Mouse (Mus musculus) left cerebral cortex, postnatal 14 days (tissue): ENCODE measurements around the gene Shprh. TPM values are rescaled to one million over a fixed set of nuclear protein-coding genes. Genes with fewer than 3 reads are reported as not detected.
A peak's percentile ranks its signal among the peaks of the same experiment; 100 is the strongest.
"Not testable (repeated sequence)": the region's sequence is repeated elsewhere in the genome, so short reads cannot be mapped to it uniquely, and the experiment has no call there.

Experiments
- DNase-seq, 2 experiments: peaks; one replicate each; pipeline ENCODE4 v3.0.0; 2021 to 2022; ENCODE audit warnings: low spot score in 2 of 2, mixed read lengths in 1 of 2
- intact Hi-C: fragments of 180-260 bp; cut with DNase I; formaldehyde crosslinking; loops from one replicate; pipeline ENCODE4 v1.15.1; 2025
- long read RNA-seq, 2 experiments: library from polyadenylated mRNA; stranded (forward); transcript quantifications; one replicate each; pipeline ENCODE4 v2.0.0; 2021
- total RNA-seq, 2 experiments: library from RNA; stranded (reverse); gene quantifications; 2 replicates each; pipeline ENCODE4 v1.2.3; 2021

Gene Shprh
- total RNA-seq, result 10 to 100 TPM; 45.7 to 48.5 TPM
- long read RNA-seq, experiment 1, full-length matches to known transcripts, result 5 of 7 reads
- long read RNA-seq, experiment 1, partial matches to known transcripts, result 2 of 7 reads
- long read RNA-seq, experiment 1, other reads (novel, unspliced or antisense), result 0 of 7 reads
- long read RNA-seq, experiment 2, full-length matches to known transcripts, result 6 of 14 reads
- long read RNA-seq, experiment 2, partial matches to known transcripts, result 4 of 14 reads
- long read RNA-seq, experiment 2, other reads (novel, unspliced or antisense), result 4 of 14 reads

DNA sequence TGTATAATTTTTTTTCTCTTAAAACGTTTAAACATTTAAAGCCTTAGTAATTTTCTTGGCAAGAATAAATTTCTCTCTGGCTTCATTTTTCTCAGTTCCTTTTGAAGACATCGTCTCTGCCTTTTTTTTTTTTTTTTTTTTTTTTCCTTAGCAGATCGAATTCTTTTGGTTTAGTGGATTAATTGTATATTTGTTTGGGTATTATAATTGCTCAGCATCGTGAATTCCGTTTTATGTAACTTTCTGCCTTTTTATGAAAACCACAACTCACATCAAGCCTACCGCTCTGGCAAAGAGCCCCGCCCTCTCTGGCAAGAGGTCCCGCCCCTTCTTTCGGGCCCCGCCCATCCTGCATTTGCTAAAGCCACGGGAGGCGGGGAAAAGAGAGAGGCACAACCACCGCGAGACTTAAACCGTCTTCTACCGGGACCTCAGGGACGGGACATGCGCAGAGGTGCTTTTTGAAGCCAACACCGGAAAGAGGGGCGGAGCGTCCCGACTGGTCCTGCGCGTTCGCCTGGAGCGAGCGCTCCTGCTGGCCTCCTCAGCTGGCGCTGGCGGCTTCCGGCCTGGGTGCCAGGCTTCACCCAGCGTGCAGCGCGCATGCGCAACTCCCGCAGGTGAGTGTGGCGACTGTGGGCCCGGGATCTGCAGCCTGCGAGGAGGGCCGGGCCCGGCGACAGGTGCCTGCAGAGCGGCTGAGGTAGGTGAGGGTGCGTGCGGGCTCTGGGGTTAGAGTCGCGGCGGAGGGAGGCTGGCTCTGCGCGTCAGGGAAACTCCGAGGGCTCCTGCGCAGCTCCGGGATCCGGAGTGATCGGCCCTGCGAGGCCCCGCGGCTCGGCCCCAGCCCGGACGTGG is at the start of gene Shprh:
Gene Shprh (plus strand): TSS at position 544 of the 858 bp plus-strand sequence.
- peak; percentile 98 to 99 for DNase-seq
- intact Hi-C loops, result no loop called here

DNA sequence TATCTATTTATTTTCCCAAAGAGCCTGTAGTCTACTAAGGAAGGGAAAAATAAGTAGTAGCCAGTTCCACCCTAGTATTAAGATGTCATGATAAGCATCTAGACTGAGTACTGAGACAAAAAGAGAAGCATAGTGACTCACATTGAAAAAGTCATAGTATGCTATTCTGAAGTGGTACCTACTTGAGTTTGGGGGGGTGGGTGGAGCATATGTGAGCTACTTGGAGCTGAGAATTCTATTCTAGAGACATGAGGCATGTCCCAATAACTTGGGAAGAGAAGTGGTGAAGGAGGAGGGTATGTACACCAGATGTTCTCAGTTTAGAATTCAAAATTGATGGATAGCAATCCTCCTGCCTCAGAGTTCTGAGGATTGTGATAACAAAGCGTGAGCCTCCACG is 27.4 kb upstream of the Shprh start:
- intact Hi-C loops, result no loop called here
- peak; percentile 3 to 4 for DNase-seq

DNA sequence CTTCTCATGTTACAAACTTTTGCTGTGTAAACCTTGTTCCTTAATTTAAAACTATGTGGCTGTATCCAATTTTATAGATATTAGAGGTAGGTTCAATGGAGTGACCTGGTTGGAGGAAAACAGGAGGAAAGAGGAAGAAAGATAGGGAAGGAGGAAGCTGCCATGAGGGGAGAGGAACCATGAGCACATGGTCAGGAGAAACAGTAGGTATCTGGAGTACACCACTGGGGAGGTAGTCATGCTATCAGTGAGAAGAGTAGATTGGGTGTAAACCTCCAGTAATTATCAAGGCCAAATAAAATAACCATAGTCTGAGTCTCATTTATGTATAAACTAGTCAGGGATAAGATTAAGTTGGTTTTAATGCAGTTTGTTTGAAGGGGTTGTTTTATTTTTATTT is 3.6 kb upstream of the Shprh start:
- no peak for DNase-seq
- intact Hi-C loops, result no loop called here

DNA sequence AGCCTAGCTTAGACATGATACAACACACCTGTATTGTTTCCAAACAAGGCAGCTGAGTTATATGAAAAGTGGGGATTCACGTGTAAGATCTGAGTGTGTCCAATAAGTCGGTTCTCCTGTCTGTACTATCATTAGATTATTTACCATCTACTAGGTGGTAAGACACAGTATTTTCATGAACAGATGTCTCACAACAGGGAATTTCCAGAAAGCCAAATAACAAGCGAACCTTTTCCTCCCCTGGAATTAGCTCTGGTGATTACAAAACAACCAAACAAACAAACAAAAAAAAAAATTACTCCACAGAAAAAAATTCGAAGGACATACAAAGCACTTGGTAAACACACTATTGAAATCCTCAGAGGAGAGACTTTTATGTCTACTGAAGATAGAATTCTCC is 781 bp upstream of the Shprh start:
- intact Hi-C loops, result no loop called here
- no peak for DNase-seq

DNA sequence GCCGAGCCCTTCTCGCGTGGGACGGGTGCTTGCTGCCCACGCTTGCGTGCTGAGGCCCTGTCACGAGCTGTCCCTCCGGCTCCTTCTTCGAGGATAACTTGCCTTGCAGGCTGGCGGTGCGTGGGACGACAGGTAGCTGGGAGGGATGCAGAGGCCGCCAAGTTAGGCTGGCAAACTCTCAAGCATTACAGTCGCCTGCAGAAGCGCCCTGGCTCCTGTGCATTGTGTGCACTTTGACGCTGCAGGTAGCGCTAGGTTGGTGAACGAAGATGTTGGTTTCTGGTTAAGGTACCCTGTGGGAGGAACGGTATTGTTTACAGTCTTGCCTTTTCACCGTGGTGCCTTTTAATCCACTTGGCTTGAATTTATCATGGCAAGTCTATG is 507 bp downstream of the Shprh start:
- intact Hi-C loops, result no loop called here
- peak in 1 of 2 experiments; percentile 36 for DNase-seq

DNA sequence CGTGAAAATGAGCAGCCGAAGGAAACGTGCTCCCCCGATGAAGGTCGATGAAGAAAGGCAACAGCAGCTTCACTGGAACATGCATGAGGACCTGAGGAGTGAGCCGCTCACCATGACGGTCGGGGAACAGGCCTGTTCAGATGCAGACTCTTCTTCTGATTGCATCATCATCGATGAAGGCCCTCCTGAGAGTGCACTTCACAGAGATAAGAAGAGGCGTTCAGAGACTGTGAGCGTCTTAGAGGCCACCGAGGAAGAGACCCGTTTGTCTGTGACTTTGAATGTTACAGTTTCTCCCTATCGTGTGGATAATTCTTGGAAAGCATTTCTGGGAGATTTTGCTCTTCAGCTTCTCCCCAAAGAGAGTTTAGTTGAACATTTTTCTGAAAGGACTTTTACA is 2.4 kb downstream of the Shprh start:
- intact Hi-C loops, result no loop called here
- no peak for DNase-seq

DNA sequence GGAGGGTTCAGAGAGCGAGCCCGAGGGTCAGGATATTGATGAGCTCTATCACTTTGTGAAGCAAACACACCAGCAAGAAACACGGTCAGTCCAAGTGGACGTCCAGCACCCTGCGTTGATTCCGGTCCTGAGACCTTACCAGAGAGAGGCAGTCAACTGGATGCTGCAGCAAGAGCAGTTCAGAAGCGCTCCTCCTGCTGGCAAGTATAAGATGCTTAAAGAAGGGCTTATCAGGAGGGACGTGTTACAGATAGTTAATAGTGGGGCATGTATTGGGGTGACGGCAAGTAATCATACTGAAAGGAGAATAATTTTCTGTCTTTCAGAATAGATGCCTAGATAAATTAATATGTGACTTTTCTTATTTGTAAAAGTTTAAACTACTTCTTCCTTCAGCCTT is 7.8 kb downstream of the Shprh start:
- intact Hi-C loops, result loop anchor here (5.0 kb wide), 1 partner anchor 35 kb away; no protein-coding TSS in a partner anchor
- no peak for DNase-seq

DNA sequence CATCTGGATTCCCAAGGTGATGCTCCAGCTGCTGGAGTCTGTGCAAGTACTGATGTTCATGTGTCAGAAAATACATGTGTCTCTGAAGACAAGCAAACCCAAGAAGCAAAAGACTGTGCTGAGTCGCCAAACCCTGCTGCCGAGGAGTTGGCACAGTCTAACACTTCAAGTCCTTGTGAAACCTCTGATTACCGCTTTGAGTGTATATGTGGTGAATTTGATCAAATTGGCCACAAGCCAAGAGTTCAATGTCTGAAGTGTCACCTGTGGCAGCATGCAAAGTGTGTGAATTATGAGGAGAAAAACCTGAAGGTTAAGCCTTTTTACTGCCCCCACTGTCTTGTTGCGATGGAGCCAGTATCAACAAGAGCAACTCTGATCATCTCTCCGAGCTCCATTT is 15.3 kb downstream of the Shprh start:
- intact Hi-C loops, result no loop called here
- no peak for DNase-seq

DNA sequence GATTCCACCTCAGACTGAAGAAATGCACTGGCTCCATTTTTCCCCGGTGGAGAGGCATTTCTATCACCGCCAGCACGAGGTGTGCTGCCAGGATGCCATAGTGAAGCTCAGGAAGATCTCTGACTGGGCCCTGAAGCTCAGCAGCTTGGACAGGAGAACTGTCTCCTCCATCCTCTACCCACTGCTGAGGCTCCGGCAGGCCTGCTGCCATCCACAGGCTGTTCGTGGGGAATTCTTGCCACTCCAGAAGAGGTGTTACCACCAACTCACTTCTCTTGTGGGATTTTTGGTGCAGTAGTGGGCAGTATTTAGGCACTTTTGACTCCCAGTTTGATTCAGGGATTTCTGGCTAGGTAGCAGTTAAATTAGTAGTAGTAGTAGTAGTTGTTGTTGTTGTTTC is 21.0 kb downstream of the Shprh start:
- DNase-seq, result no peak
- intact Hi-C loops, result no loop called here

DNA sequence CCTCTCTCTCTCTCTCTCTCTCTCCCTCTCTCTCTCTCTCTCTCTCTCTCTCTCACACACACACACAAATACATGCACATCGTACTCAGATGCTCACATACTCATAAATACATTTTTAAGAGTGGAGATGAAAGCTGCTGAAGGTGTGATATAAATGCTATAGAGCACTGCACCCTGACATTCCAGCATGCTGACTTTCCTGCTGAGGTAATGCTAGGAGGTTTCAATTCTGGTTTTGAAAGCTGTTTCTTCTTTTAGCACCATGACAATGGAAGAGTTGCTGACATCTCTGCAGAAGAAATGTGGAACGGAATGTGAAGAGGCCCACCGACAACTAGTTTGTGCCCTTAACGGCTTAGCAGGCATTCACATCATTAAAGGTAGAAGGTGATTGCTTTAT is 22.4 kb downstream of the Shprh start:
- DNase-seq, result no peak
- intact Hi-C loops, result no loop called here

DNA sequence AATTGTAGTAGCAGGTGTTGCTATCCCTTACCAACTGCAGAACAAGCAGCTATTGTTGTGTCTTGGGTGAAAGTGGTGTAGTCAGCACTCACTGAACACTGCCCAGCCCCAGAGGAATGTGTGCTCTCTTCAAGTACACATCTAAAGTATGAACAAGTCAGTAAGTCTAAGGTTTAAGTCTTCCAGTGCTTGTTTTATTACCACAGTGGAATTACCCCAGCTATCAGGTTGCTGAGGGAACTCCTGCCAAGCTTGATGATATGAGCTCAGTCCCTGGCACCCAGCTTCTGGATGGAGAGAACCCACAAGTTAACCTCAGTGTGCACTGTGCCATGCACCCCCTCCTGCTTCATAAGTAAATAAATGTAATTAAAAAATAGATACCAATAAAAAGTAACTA is 23.3 kb downstream of the Shprh start:
- intact Hi-C loops, result no loop called here
- DNase-seq, result no peak

DNA sequence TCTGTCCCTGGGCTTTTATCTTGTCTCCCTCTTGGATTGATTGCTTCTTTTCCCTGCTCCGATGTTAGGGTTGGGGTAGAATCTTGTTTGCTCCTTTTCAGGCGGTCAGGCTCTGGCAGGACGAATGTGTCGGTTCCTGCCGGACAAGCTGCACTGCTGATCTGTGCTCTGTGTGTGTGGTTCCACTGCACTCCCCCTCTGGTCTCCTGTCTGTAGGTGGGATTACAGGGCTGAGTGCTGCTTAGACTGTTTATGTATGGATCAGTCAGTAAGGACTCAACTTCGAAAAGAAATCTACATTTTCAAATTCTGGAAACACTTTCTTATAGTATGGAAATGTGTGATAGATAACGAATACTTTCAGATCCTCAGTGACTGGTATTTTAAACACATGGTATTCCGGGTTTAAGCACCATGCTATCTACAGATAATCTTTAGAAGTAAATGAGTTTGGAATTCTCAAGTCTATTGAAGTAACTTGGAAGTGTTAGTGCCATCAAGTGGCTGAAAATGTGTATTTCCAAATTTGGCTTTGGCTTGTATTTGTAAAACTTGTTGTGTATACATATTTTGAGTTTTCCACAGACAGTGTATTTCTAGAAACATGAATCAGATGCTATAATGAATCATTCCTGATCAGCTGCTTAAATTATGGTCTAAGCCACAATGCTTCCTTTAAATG is 26.7 kb downstream of the Shprh start:
- peak; percentile 29 to 49 for DNase-seq
- intact Hi-C loops, result loop anchor here (2.0 kb wide), 1 partner anchor 769 kb away; no protein-coding TSS in a partner anchor

DNA sequence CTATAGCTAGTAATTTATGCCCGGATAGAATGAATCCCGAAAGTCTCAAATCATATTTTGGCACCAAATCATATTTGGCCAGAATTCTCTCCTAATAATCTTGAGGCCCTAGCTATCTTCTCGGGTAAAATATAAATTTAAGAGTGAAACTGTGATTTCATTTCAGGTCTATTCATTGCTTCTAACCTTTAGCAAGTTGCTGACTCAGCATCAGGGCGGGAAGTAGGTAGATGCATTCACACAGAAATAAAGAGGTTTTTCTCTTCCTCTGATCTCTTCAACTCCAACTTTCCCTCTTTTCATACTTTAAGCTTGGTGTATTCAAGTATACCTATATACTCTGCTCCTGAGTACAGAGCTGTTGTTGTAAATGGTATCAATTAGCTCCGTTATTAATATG is 30.9 kb downstream of the Shprh start:
- DNase-seq, result no peak
- intact Hi-C loops, result no loop called here

DNA sequence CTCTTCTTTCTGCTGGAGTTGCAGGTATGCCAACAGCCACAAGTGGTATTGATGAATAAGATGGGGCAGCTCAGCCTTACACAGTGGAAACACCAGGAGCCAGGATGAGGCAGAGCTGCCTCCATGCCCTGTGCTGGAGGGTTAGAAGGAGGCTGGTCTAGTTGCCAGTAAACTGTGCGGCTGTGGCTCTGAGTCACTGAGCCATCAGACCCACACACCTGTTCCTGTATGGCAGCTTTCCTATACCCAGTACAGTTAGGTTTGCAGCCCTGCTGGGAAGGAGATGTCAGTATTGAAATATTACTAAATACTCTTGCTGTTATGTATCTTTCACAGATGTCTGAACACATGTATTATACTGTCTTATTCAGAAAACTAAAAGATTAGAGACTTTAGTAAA is 48.1 kb downstream of the Shprh start:
- no peak for DNase-seq

DNA sequence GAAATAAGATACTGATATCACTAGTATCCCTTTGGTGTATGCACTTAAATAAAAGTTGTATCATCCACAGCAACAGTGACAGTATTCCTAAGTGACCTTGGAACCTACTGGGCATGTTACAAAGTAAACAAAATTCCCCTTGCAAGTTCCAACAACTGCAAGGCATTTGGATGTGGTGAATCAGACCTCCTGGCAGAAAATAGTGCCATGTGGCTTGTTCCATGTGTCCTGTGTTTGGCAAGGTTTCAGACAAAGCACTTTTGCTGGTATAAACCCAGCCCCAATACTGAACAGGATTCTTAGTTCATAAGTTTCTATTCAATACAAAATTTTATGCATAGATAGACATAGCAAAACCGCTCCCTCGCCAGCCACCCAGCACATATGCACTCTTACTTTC is 49.1 kb downstream of the Shprh start:
- intact Hi-C loops, result no loop called here
- DNase-seq, result no peak

More for the DNA sequence above, 48.1 kb downstream of the Shprh start:
- intact Hi-C loops, result no loop called here

DNA sequence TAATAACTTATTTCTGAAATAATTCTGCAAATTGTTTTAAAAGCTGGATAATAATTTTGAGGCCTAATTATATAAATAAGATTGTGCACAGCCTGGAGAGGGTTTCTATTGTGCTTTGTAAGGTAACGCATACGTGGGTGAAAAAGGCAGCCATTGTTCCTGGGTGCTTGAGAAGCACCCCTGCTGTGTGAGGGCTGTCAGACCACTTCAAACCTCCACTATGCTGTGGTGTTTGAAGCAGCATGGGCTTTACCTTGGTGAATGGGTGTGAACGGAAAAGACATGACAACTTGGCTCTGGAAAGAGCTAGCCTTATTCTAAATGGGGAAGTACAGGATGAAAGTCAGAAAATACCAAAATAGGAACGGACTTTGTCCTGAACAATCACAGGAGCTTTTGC is 50.8 kb downstream of the Shprh start:
- no peak for DNase-seq
- intact Hi-C loops, result no loop called here

DNA sequence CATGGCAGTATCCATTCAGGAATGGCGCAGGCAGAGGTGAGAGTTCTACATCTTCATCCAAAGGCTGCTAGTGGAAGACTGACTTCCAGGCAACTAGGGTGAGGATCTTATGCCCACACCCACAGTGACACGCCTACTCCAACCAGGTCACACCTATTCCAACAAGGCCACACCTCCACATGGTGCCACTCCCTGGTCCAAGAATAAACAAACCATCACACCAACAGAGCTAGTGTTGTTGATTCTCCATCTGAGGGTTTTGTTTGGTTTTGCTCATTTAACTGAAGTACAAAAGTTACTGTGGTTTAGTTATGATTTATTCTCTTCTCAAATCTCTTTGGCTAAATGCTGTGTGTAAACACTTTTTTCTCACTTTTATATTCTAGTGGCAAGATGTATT is 56.7 kb downstream of the Shprh start:
- DNase-seq, result not testable (repeated sequence)
- intact Hi-C loops, result loop anchor here (5.0 kb wide), 1 partner anchor 39 kb away; no protein-coding TSS in a partner anchor

DNA sequence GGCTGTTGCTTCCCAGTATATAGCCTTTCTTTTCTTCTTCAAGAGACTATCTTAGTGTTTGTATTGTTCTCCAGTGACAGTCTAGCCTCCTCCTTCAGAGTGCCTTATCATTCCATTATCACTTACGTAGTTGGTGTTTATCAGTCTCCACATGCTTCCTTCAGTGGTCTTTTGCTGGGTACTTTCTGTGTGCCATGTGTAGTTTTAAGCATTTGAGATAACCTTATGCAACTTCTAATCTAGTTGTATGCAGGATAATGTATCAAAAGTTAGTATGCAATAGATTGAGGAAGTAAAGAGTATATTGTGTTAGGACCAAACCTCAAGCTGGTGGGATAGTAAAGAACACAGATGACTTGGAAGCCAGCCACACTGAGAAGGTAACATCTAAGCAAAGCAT is 59.4 kb downstream of the Shprh start:
- intact Hi-C loops, result loop anchor here (5.0 kb wide), 1 partner anchor 41 kb away; no protein-coding TSS in a partner anchor
- DNase-seq, result no peak

DNA sequence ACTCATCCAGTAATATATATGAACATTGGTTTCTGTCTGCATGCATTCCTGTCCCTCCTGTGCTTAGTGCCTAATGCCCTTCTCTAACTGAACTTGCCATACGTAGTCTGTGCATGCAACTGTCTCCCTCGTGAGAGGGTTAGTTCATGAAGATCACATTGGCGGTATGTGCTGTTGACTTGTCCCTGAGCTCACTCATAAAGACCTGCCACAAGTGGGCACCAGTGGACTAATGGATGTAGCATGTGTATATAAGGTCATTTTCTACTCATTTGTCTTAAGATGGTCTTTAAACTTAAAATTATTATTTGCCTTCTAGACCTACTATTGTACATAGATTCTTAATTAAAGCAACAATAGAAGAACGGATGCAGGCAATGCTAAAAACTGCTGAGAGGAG is 62.8 kb downstream of the Shprh start:
- DNase-seq, result no peak
- intact Hi-C loops, result loop anchor here (10.0 kb wide), 1 partner anchor 73 kb away; the partner anchor contains the start of gene Fbxo30

DNA sequence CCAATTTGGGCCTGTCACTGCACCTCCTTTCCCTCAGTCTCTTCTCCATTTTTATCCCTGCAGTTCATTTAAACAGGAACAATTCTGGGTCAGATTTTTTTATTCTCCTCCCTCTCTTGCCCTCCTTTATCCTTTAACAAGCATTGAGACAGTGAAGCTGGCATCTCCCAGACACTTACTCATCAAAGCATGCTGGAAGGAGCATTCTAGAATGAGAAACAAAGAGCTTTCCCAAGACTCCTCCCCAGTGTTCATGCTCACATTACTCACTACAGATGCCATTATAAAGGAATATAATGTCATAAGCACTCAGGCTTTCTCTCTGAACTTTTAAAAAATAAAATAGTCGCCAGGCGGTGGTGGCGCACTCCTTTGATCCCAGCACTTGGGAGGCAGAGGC is 77.2 kb downstream of the Shprh start:
- intact Hi-C loops, result no loop called here
- DNase-seq, result no peak
